Mouse (Mus musculus) T-cell, adult 66 days (primary cell): ENCODE results near the gene Akirin1. TPM values are rescaled to one million over a fixed set of nuclear protein-coding genes. Genes with fewer than 3 reads are reported as not detected.

Source experiments
- total RNA-seq, 2 experiments: library from RNA; stranded (reverse); gene quantifications; 3 replicates in 1 of 2; 4 replicates in 1 of 2; pipeline ENCODE4 v1.2.4; 2023

The Akirin1 gene
- 10 to 100 TPM; 54.5 to 62.4 TPM for total RNA-seq

DNA sequence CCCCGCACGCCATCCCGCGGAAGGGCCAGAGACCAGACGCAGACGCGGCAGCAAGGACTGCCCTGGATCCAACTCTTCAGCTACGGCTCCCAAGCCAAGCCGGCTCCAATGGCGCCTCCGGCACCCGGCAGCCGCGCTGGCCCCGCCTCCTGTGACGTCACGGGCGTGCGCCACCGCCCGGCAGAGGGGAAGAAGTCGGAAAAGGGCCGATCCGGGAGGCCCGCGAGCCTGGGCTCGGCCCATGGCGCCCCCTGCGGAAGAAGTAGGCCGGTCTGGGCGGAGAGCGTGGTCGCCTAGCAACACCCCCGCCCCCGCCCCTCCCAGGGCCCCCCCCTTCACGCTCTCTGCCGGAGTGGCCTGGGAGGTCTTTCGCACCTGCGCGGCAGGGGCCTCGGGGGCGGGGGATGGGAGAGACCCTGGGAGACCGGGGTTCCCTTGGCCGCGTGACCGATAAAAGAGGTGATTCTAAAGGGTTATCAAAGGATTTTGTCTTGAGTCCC is at the start of gene Akirin1:
Gene Akirin1, minus strand, starts transcription at position 194 of the 500 bp plus-strand sequence.

DNA sequence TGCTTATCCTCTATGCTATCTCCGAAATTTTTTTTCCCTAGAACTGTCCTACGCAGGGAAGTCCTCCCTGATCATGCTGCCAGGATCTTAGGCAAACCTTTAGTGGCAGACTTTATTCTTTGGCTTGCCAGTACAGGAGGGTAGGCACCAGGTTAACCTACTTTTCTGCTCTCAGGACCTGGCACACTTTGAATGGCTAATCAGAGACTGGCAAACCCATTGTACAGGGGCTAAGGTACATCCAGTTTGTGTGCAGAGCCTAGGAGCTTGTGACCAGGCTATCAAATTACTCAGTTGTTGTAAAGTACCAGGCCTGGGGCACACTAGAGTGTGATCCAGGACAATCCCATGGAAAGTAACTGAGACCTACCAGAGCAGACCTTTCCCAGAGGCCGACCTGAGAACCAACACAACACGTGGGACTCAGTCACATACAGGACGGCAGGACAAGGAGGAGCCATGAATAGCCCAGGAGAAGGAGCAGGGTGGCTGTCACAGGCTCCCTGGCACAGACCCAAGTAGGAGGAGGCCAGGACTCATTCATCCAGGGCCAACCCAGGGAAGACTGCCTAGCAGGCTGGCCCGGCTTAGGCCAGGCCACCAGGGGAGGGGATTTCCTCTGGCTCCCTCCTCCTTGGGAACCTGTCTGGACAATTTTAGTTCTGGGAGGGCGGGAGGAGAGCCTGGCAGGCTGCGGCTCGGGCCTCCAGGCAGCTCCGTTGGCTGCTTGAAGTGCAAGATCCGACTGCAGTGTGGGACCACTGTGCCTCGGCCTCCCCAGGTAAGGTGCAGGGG is 37.2 kb upstream of the Akirin1 start, which contains the start of gene Rhbdl2:
Gene Rhbdl2, plus strand, starts transcription at position 684 of the 795 bp plus-strand sequence.

GRCm38 (mm10) chr4:123717574-123718433 is 32.3 kb downstream of the Akirin1 start, which contains the start of gene Ndufs5:
TSS of gene Ndufs5 (minus strand) at chr4:123718202.

Other genes starting within 250 kb of the Akirin1 start
- gene Macf1, start 66.0 kb downstream of the Akirin1 start, total RNA-seq, result 100 to 1,000 TPM; 694 to 726 TPM
- gene Ndufs5, start 32.1 kb downstream of the Akirin1 start, total RNA-seq, result 10 to 100 TPM; 32.6 to 49.4 TPM
- not detected for gene Rhbdl2, start 37.5 kb upstream of the Akirin1 start, total RNA-seq
- not detected for gene 4933427I04Rik, start 109.3 kb upstream of the Akirin1 start, total RNA-seq
- gene Mycbp, start 154.5 kb upstream of the Akirin1 start, total RNA-seq, result 10 to 100 TPM in 1 of 2 experiments, 1 to 10 TPM in 1; 8.7 to 14.0 TPM
- gene Rragc, start 167.1 kb upstream of the Akirin1 start, total RNA-seq, result 10 to 100 TPM; 37.8 to 41.0 TPM
- gene 4930535I16Rik, start 167.7 kb upstream of the Akirin1 start, total RNA-seq, result 1 to 10 TPM in 1 of 2 experiments, not detected in 1; 1.3 TPM